Comparison of ENCODE assay signal across 8 mouse cellular contexts in genomic region chr8:11311681-11312348, GRCm38 (mm10). TPM values are rescaled to one million over a fixed set of nuclear protein-coding genes. Genes with fewer than 3 reads are reported as not detected.
DNase-seq lines count a peak whose midpoint lies in the region; ATAC-seq and TF ChIP-seq lines count a peak whose summit lies in the region.

No protein-coding gene starts in this region.

- H3K27me3 ChIP-seq in ES-Bruce4 (ENCODE audit: control insufficient read depth, insufficient read depth, low read length, poor library complexity, severe bottlenecking): peaks cover 2% of the 10 kb centered on the region; the same call in 1 of the 2 replicates
- H3K27me3 ChIP-seq in hindbrain, embryonic 13.5 days: peaks cover 86% of the 10 kb centered on the region
- 0 out of 2 replicates have a peak, but pooled peaks cover 6% of the 10 kb centered on the region for H3K27me3 ChIP-seq in limb, embryonic 13.5 days
- H3K27me3 ChIP-seq in midbrain, postnatal 0 days (ENCODE audit: insufficient read depth, low read length): peaks cover 12% of the 10 kb centered on the region

- ATAC-seq in hindbrain, embryonic 13.5 days (ENCODE audit: low FRiP score): peak; percentile 14
- peak; percentile 33; the same call in 1 of the 2 replicates for ATAC-seq in limb, embryonic 13.5 days (ENCODE audit: low FRiP score, low read depth)
- peak; percentile 28; the same call in 1 of the 2 replicates for ATAC-seq in midbrain, postnatal 0 days (ENCODE audit: low FRiP score)

- H3K4me1 ChIP-seq in ES-Bruce4 (ENCODE audit: control insufficient read depth, insufficient read depth, low read length): no peaks in the 10 kb centered on the region
- no peaks in the 10 kb centered on the region for H3K4me1 ChIP-seq in bone marrow, adult 2 months (ENCODE audit: control insufficient read depth, insufficient read depth, low read length)
- peaks cover 41% of the 10 kb centered on the region for H3K4me1 ChIP-seq in hindbrain, embryonic 13.5 days (replicated peaks)
- peaks cover 47% of the 10 kb centered on the region for H3K4me1 ChIP-seq in limb, embryonic 13.5 days
- H3K4me1 ChIP-seq in midbrain, postnatal 0 days (ENCODE audit: insufficient read depth, low read length): peaks cover 3% of the 10 kb centered on the region; the same call in 1 of the 2 replicates

- no peak for TF ChIP-seq EP300 in ES-Bruce4 (IDR thresholded peaks at IDR 0.05; ENCODE audit: insufficient read depth, low read depth, low read length)

- peak; percentile 80 for DNase-seq in gastrocnemius, adult 18-20 months (ENCODE audit: low spot score)
- DNase-seq in midbrain, postnatal 0 days (ENCODE audit: low spot score): no peak
- DNase-seq in yolk sac, embryonic 10.5 days (ENCODE audit: low spot score): peak; percentile 46
- DNase-seq in T-cell, adult 2 months (ENCODE audit: low spot score): no peak

- no peak for TF ChIP-seq POLR2A in ES-Bruce4 (IDR thresholded peaks at IDR 0.05; ENCODE audit: insufficient read depth, low read length)
- no peak for TF ChIP-seq POLR2A in bone marrow, adult 2 months (IDR thresholded peaks at IDR 0.05; ENCODE audit: borderline replicate concordance, control insufficient read depth, low read depth, low read length)

- no peak for TF ChIP-seq CTCF in ES-Bruce4 (IDR thresholded peaks at IDR 0.05; ENCODE audit: low read depth, low read length)
- TF ChIP-seq CTCF in bone marrow, adult 2 months (IDR thresholded peaks at IDR 0.05; ENCODE audit: control insufficient read depth, insufficient read depth, low read length): no peak
- no peak for TF ChIP-seq CTCF in midbrain, postnatal 0 days (IDR thresholded peaks at IDR 0.05)

- 4% methylated on average over 34 of the region's 34 CpGs for WGBS in bone marrow, adult 2 months
- WGBS in hindbrain, embryonic 13.5 days: 1% methylated on average over 34 of the region's 34 CpGs
- 1% methylated on average over 34 of the region's 34 CpGs for WGBS in limb, embryonic 13.5 days
- 4% methylated on average over 34 of the region's 34 CpGs for WGBS in midbrain, postnatal 0 days

- no peaks in the 10 kb centered on the region for H3K36me3 ChIP-seq in ES-Bruce4 (ENCODE audit: control insufficient read depth, insufficient read depth, low read length, poor library complexity, severe bottlenecking)
- H3K36me3 ChIP-seq in hindbrain, embryonic 13.5 days: no peaks in the 10 kb centered on the region
- H3K36me3 ChIP-seq in limb, embryonic 13.5 days: 0 out of 2 replicates have a peak, but pooled peaks cover under 1% of the 10 kb centered on the region
- H3K36me3 ChIP-seq in midbrain, postnatal 0 days (ENCODE audit: insufficient read depth, low read length): no peaks in the 10 kb centered on the region

- H3K27ac ChIP-seq in ES-Bruce4 (ENCODE audit: insufficient read depth, low read length): no peak overlapping the region
- peak overlapping the region; percentile 17; the same call in 1 of the 2 replicates for H3K27ac ChIP-seq in bone marrow, adult 2 months (ENCODE audit: control insufficient read depth, insufficient read depth, low read depth, low read length, poor library complexity)
- peak overlapping the region; percentile 70 for H3K27ac ChIP-seq in hindbrain, embryonic 13.5 days
- H3K27ac ChIP-seq in limb, embryonic 13.5 days: peak overlapping the region; percentile 85
- H3K27ac ChIP-seq in midbrain, postnatal 0 days (ENCODE audit: low read depth, low read length): peak overlapping the region; percentile 63

- H3K9me3 ChIP-seq in ES-Bruce4 (replicated peaks; ENCODE audit: control insufficient read depth, insufficient read depth, low read length, poor library complexity, severe bottlenecking): no peaks in the 10 kb centered on the region
- no peaks in the 10 kb centered on the region for H3K9me3 ChIP-seq in hindbrain, embryonic 13.5 days
- no peaks in the 10 kb centered on the region for H3K9me3 ChIP-seq in limb, embryonic 13.5 days
- no peaks in the 10 kb centered on the region for H3K9me3 ChIP-seq in midbrain, postnatal 0 days (ENCODE audit: low read length)

- peak overlapping the region; percentile 49 for H3K4me3 ChIP-seq in ES-Bruce4 (ENCODE audit: low read depth, low read length)
- peak overlapping the region; percentile 19 for H3K4me3 ChIP-seq in bone marrow, adult 2 months (replicated peaks; ENCODE audit: control insufficient read depth, low read depth, low read length)
- peak overlapping the region; percentile 59 for H3K4me3 ChIP-seq in hindbrain, embryonic 13.5 days
- H3K4me3 ChIP-seq in limb, embryonic 13.5 days: peak overlapping the region; percentile 77
- peak overlapping the region; percentile 68 for H3K4me3 ChIP-seq in midbrain, postnatal 0 days (ENCODE audit: low read depth, low read length)

- peak overlapping the region; percentile 93 for H3K4me2 ChIP-seq in hindbrain, embryonic 13.5 days
- H3K4me2 ChIP-seq in limb, embryonic 13.5 days (replicated peaks): peak overlapping the region; percentile 93
- peak overlapping the region; percentile 97 for H3K4me2 ChIP-seq in midbrain, postnatal 0 days (ENCODE audit: low read depth, low read length, poor library complexity, severe bottlenecking)

- peak overlapping the region; percentile 64 for H3K9ac ChIP-seq in ES-Bruce4 (ENCODE audit: low read depth, poor library complexity, severe bottlenecking)
- peak overlapping the region; percentile 78 for H3K9ac ChIP-seq in hindbrain, embryonic 13.5 days
- peak overlapping the region; percentile 92 for H3K9ac ChIP-seq in limb, embryonic 13.5 days
- peak overlapping the region; percentile 79 for H3K9ac ChIP-seq in midbrain, postnatal 0 days (replicated peaks; ENCODE audit: low read length, poor library complexity, severe bottlenecking)

RNA-seq across cellular contexts. Expression of gene Col4a2, which starts 0.8 kb away (rescaled TPM):
- polyA plus RNA-seq in ES-Bruce4 (2011; ENCODE audit: insufficient read depth, insufficient read length, low read depth, missing spikeins): 30.3 and 31.7 TPM in 2 replicates
- polyA plus RNA-seq in bone marrow, adult 2 months (2011; ENCODE audit: insufficient read depth, insufficient read length, low replicate concordance, missing spikeins): 3.9 and 4.4 TPM in 2 replicates
- total RNA-seq in gastrocnemius, adult 18-20 months (2021): 10 to 100 TPM; 37.4 to 50.2 TPM
- polyA plus RNA-seq in hindbrain, embryonic 13.5 days (2015; fragmentation: Nextera tagmentation; extraction: Ambion mirVana): 41.6 and 42.4 TPM in 2 replicates
- polyA plus RNA-seq in limb, embryonic 13.5 days (2015; fragmentation: Nextera tagmentation; extraction: Ambion mirVana): 52.1 and 56.3 TPM in 2 replicates
- 92.5 and 103 TPM in 2 replicates for total RNA-seq in midbrain, postnatal 0 days (2014; rRNA removed)
- polyA plus RNA-seq in midbrain, postnatal 0 days (2015; fragmentation: Nextera tagmentation; extraction: Ambion mirVana): 30.0 and 31.3 TPM in 2 replicates

RNA-seq across cellular contexts. Expression of gene Col4a1, which starts 0.8 kb away (rescaled TPM):
- polyA plus RNA-seq in ES-Bruce4 (2011; ENCODE audit: insufficient read depth, insufficient read length, low read depth, missing spikeins): 56.3 TPM in 2 replicates
- 6.7 and 12.7 TPM in 2 replicates for polyA plus RNA-seq in bone marrow, adult 2 months (2011; ENCODE audit: insufficient read depth, insufficient read length, low replicate concordance, missing spikeins)
- 10 to 100 TPM; 66.5 to 81.6 TPM for total RNA-seq in gastrocnemius, adult 18-20 months (2021)
- polyA plus RNA-seq in hindbrain, embryonic 13.5 days (2015; fragmentation: Nextera tagmentation; extraction: Ambion mirVana): 93.3 and 94.0 TPM in 2 replicates
- polyA plus RNA-seq in limb, embryonic 13.5 days (2015; fragmentation: Nextera tagmentation; extraction: Ambion mirVana): 113 and 115 TPM in 2 replicates
- total RNA-seq in midbrain, postnatal 0 days (2014; rRNA removed): 193 and 219 TPM in 2 replicates
- 45.2 and 48.2 TPM in 2 replicates for polyA plus RNA-seq in midbrain, postnatal 0 days (2015; fragmentation: Nextera tagmentation; extraction: Ambion mirVana)

Comparison
In these comparisons a context has a peak if more than half of its experiments do, and no peak if none do; other contexts are left out.
1. H3K4me3 ChIP-seq: peak in every context shown above with its lines; median percentile 77 in limb, embryonic 13.5 days; 68 in midbrain, postnatal 0 days; 59 in hindbrain, embryonic 13.5 days; 49 in ES-Bruce4; 19 in bone marrow, adult 2 months.
2. DNase-seq: peak in gastrocnemius, adult 18-20 months (single experiment) and yolk sac, embryonic 10.5 days (single experiment); none in midbrain, postnatal 0 days (single experiment) and T-cell, adult 2 months (single experiment).
3. Peak in every context shown above with its lines, with median percentiles within 50 percentile points of each other: H3K9ac ChIP-seq, ATAC-seq and H3K4me2 ChIP-seq.